Mouse (Mus musculus): Measurements from ENCODE around the gene C7.
"Not testable (repeated sequence)": the region's sequence is repeated elsewhere in the genome, so short reads cannot be mapped to it uniquely, and the experiment has no call there.

C7 gene

DNA sequence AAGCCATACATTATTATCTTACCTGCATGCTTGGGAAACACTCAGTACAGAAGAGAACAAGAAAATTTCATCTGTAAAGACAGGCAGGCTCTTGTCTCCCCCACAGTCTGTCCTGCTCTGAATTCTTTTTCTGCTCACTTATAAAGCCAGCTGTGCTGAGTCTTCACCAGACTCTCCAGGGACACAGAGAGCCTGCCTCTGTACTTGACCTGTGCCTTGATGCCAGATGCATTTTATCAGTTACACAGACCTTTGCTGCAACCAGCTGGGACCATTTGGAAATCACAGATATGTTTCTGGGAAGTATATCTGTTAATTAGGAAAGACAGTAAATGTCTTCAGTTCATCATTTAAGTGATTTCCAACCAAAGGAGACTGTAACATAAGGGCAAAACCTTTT is at the start of gene C7:
Gene C7 (minus strand): TSS at position 106 of the 400 bp plus-strand sequence.
- ATAC-seq (ENCODE audit: insufficient number of reproducible peaks, low FRiP score, low TSS enrichment), result no peak

- ATAC-seq (ENCODE audit: insufficient number of reproducible peaks, low FRiP score, low TSS enrichment), result no peak
Measured at GRCm38 (mm10) chr15:5112651-5113050, 49.1 kb upstream of the C7 start.

DNA sequence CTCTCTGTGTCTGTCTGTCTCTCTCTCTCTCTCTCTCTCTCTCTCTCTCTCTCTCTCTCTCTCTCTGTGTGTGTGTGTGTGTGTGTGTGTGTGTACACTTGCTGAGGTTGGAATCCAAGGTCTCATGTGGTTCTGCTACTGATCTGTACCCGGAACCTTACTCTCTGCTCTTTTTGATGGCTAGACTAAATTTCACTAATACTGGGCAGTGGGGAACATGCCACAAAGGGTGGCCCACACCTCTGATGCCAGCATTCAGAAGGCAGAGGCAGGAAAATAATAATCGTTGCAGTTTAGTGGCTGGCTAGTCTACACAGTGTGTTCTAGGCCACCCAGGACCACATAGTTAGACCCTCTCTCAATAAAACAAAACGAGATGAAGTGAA is 45.1 kb upstream of the C7 start:
- ATAC-seq (ENCODE audit: insufficient number of reproducible peaks, low FRiP score, low TSS enrichment), result no peak

DNA sequence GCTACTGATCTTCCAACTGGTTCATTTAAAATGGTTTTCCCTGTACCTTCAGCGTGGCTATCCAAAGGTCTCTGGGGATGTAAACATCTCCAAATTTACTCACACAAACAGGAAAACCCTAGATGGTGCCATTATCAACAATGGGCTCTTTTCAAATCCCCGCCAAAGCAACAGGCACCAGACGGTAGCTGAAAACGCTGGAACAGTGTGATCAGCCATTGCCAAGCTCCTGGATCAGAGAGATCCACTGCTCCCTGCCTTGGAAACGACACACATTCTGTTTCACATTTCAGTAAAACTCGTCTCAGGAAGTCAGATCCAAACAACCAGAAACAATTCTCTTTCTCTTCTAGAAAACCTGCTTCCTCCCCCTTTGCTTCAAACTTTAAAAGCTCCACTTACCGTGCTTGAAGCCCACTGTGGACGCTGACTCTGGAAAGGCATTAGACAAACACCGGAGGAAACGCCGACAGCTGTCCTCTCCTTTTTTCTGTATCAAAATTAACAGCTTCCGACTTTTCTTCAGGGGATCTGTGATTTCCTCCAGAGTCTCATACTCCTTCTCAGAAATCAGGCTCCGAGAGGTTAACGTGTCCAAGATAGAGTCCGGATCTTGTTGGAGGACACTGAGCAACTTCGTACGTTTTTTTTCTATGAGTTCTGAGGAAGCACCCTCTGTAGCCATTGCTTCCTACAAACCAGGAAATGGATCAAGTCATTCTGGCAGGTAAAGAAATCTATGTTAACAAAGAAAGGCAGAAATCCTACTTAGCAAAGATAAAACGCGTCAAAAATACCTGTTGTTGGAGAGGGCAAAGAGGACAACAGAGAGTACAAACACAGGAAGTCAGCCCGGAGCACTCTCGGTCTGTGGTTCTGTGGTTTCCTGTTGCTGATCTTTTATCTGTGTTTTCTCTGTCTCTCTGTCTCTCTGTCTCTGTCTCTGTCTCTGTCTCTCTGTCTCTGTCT is 44.4 kb upstream of the C7 start, which contains the start of gene Card6:
Gene Card6 (minus strand): TSS at position 854 of the 969 bp plus-strand sequence.
- no peak for ATAC-seq (ENCODE audit: insufficient number of reproducible peaks, low FRiP score, low TSS enrichment)

GRCm38 (mm10) chr15:5106293-5106692 is 42.8 kb upstream of the C7 start:
- ATAC-seq (ENCODE audit: insufficient number of reproducible peaks, low FRiP score, low TSS enrichment), result no peak

DNA sequence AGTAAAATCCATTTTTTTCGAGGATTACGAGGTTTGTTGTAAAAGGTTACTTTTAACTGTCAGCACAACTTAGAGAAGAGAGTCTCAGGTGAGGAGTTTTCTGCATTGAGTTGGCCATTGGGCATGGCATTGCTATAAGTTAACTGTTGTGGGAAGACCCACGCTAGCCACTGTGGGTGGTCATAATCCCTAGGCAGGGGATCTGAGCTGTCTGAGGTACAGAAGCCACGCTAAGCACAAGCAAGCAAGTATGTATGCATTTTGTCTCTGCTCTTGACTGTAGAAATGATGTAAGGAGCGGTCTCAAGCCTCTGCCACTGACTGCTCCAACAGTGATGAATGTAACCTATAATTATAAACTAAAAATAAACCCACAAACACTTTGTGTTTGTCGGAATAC is 42.4 kb upstream of the C7 start:
- no peak for ATAC-seq (ENCODE audit: insufficient number of reproducible peaks, low FRiP score, low TSS enrichment)

DNA sequence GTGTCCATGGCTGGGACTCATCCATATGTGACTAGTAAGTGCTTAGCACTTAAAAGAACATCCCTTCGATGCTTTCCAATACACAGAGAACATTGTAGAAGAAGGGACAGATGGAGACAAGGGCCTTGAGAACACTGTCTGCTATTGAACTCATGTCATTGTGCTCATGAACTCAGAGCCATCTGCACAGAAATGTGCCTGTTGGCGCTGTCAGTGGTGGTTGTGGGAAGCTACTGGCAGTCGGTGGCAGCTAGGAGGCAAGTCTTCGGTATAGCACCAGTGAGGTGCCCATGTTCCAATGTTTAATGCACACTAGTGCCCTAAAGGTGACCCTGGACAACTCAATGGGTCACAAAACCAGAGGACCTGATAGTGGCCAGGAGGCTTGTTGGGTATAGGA is 38.8 kb upstream of the C7 start:
- ATAC-seq (ENCODE audit: insufficient number of reproducible peaks, low FRiP score, low TSS enrichment), result no peak

GRCm38 (mm10) chr15:5097376-5097775 is 33.8 kb upstream of the C7 start:
- no peak for ATAC-seq (ENCODE audit: insufficient number of reproducible peaks, low FRiP score, low TSS enrichment)

- no peak for ATAC-seq (ENCODE audit: insufficient number of reproducible peaks, low FRiP score, low TSS enrichment)
Measured at GRCm38 (mm10) chr15:5095534-5096301, 32.2 kb upstream of the C7 start.

DNA sequence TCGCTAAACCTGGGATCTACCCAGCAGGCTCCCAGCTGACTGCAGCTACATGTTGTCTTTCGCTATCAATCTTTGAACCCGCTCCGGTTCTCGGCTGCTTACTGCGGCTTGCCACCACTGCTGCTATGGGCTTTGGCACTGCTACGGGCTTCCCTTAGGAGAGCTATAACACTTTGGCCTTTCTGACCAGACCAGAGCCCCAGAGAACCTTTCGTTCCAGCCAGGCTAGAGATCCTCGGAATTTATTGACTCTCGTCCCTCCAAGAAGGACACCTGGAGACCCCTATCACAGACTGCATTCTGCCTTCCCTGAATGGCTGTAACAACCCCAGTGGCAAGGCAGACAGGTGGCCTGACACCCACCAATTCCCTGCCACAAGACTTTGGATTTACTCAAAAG is 26.6 kb upstream of the C7 start:
- ATAC-seq (ENCODE audit: insufficient number of reproducible peaks, low FRiP score, low TSS enrichment), result no peak

- no peak for ATAC-seq (ENCODE audit: insufficient number of reproducible peaks, low FRiP score, low TSS enrichment)
Measured at GRCm38 (mm10) chr15:5088850-5089608, 25.5 kb upstream of the C7 start.

GRCm38 (mm10) chr15:5086162-5086561 is 22.6 kb upstream of the C7 start:
- ATAC-seq (ENCODE audit: insufficient number of reproducible peaks, low FRiP score, low TSS enrichment), result no peak

DNA sequence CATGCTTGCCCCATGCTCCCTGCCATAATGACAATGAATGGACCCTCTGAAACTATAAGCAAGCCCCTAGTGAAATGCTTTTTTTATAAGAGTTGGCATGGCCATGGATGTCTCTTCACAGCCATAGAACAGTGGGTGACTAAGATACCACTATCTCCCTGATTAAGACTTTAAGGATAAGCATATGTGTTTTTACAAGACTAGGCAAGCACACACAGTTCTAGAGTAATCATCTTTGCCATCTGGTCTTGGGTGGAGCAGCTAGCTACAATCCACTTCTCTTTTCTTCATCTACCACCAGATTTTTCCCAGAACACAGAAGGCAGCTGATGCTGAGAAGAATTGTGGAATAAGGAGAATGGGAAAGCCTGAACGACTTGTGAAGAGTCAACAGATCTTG is 17.7 kb upstream of the C7 start:
- ATAC-seq (ENCODE audit: insufficient number of reproducible peaks, low FRiP score, low TSS enrichment), result no peak

DNA sequence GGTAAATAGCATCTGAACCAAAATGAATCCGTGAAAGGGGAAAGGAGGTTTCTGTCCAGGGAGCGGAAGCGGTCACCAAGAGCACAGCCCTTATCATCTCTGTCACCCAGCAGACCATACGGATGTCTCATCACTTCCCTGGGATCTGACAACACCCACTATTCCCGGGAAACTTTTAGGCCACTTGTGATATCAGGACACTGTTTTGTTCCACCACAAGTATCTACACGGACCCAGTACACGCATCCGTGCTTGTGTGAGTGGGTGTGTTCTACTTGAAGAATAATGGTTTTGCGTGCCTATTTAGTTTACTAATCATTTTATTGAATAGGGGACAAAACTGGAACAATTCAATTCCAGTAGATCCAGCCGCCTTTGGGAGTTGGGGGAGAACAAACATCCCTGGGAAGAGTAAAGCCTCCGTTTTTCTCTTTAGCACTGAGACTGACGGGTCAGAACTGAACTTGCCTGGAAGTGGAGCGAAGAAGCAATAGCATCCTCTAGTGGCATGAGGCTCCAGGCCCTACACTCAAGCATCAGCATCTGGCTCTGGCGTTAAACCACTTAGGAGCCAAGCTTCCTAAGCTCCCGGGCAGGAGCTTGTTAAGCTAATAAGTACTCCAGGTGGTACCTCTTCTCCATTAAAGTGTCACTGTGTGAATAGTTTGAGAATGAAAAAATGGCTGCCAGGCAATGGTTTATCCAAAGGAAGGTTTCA is 5.4 kb upstream of the C7 start:
- ATAC-seq (ENCODE audit: insufficient number of reproducible peaks, low FRiP score, low TSS enrichment), result peak; percentile 78; the same call in 1 of the 2 replicates

- no peak for ATAC-seq (ENCODE audit: insufficient number of reproducible peaks, low FRiP score, low TSS enrichment)
Measured at GRCm38 (mm10) chr15:5045560-5046284, 17.8 kb downstream of the C7 start.

- no peak for ATAC-seq (ENCODE audit: insufficient number of reproducible peaks, low FRiP score, low TSS enrichment)
Measured at GRCm38 (mm10) chr15:5029256-5029655, 34.3 kb downstream of the C7 start.

DNA sequence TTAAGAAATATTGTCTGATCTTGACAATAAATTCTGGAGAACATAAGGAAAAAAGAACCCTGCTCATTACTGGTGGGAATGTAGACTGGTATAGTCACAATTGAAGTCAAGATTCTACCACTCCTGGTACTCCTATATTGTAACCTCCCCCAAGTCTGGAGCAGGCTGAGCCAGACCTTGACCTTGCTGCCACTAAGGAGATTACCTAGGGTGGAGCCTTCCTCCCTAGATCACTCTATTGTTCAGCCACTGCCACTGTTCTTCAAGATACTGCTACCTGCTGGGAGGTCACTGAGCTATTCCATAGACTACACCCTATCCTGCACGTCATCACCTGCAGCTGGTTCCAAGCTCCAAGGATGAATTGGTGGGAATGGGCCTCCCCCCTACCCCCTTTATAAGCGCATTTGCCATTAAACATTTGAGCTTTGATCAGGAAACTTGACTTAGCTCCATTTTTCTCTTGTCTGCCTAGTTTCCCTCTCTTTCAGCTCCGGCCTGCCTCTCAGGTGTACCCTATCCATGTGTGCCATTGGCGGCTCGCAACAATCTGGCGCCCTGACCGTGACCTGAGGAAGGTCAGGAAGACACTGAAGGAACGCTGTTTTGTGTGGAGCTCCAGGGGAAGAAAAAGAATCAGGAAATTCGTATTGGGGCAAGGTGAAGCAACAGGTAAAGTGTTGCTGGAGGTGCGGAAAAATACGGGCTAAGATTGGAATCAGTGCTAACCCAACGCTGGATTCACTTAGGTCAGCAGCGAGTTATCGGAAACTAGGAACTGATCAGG is 39.9 kb downstream of the C7 start:
- ATAC-seq (ENCODE audit: insufficient number of reproducible peaks, low FRiP score, low TSS enrichment), result not testable (repeated sequence)

- no peak for ATAC-seq (ENCODE audit: insufficient number of reproducible peaks, low FRiP score, low TSS enrichment)
Measured at GRCm38 (mm10) chr15:5009644-5010107, 53.9 kb downstream of the C7 start.

All from cerebellum, adult (tissue).